Mouse (Mus musculus) adrenal gland, postnatal 36 days (tissue): Measurements from ENCODE around the gene Phyhipl. TPM values are rescaled to one million over a fixed set of nuclear protein-coding genes. Genes with fewer than 3 reads are reported as not detected.

ENCODE experiments used
- DNase-seq, 2 experiments: peaks; one replicate each; pipeline ENCODE4 v3.0.0; 2021; ENCODE audit warnings: mixed read lengths in 1 of 2
- total RNA-seq, 2 experiments: library from RNA; stranded (reverse); gene quantifications; 2 replicates each; pipeline ENCODE4 v1.2.3; 2021

Phyhipl gene
- total RNA-seq, 2 experiments from 2014 or later: 1.7 to 3.0 TPM

DNA sequence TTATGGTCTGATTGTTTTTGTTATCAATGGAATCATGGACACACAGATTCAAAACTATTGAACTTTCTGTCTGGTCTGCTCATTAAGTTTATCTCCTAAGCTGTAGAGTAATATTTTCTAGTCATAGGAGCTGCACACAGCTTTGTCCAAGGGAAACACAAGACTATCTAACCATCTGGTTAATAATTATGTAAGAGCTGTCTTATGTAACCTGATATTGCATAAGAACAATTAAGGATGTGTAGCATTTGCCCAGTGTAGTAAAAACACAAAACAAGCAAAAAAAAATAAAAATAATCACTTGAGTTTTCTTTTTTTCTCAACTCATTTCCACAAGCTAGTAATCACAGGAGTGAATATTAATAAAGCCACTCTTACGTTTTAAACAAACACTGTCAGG is 20.5 kb downstream of the Phyhipl start:
- DNase-seq: no peak

DNA sequence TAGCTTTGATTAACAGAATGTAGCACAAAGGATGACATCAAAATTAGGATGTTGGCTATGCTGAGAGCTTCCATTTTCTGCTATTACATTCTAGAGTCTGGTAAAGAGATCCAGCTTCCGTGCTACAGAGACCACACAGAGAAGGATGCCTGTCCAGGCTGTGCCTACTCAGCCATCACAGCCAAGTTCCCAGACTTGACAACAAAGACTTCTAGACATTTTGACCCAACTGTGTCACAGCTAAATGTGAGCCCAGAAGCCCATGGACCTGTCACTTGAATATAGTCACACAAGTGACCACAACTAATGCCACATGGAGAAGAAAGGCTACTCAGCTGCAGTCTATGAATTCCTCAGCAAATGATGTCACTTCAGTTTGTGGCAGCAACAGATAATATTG is 24.6 kb downstream of the Phyhipl start:
- DNase-seq: no peak

- no peak for DNase-seq
Observed at GRCm38 (mm10) chr10:70623461-70623860, 32.3 kb downstream of the Phyhipl start.

DNA sequence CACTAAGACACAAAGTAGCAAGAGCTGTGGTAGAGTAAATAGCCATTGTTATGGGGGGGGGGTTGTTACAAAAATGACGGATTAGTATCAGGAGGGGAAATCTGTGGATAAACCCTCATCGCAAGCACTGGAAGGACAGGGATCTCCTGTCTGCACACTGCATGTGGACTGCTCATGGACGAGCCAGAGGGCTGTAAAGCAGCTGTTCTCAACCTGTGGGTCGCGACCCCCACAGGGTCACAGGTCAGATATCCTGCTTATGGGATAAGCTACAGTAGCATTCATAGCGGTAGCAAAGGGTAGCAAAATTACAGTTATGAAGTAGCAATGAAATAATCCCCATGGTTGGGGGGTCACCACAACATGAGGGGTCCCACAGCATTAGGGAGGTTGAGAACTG is 39.4 kb downstream of the Phyhipl start:
- no peak for DNase-seq

GRCm38 (mm10) chr10:70611633-70612032 is 44.1 kb downstream of the Phyhipl start:
- DNase-seq: no peak

DNA sequence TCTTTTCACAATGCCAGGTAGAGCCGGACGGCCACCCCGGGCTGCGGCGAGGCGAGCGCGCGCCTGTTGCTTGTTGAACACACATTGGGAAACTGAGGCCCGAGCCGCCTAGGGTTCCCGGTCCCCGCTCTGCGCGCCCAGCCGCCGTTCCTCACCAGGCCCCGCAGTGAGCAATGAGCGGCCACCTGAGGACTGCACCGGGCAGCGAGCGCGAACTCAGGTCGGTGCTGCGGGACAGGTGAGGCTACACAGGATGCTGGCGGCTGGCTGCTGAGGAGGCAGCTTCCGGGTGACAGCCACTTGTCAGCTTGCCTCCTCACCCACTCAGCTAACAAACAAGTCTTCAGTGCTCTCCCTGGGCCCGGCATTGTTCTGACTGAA is 55.9 kb downstream of the Phyhipl start:
- DNase-seq: no peak

GRCm38 (mm10) chr10:70599126-70599924 is 56.4 kb downstream of the Phyhipl start:
- peak; percentile 74 to 85 for DNase-seq

- peak; percentile 26 for DNase-seq
Observed at GRCm38 (mm10) chr10:70598516-70599125, 57.1 kb downstream of the Phyhipl start.

- peak; percentile 49 to 70 for DNase-seq
Observed at GRCm38 (mm10) chr10:70598081-70598515, 57.7 kb downstream of the Phyhipl start.

DNA sequence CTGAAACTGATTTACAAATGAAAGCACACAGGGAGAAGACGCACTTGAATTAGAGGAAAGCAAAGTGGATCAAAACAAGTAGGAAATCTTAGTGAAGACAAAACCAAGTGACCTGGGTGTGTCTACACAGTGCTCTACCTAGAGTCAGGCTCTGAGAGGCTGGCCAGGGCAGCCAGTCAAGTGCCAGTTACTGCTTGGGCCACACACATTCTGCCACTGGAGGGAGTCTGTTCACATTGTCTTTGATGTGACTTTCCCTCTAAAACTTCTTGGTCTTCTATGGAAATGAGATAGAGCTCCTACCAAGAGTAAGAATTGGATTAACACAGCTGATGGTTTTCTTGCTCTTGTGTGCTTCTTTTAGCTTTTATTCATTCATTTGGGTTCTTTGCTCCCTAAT is 61.8 kb downstream of the Phyhipl start:
- DNase-seq: peak; percentile 28 to 36

- no peak for DNase-seq
Observed at GRCm38 (mm10) chr10:70586876-70587405, 68.8 kb downstream of the Phyhipl start.

DNA sequence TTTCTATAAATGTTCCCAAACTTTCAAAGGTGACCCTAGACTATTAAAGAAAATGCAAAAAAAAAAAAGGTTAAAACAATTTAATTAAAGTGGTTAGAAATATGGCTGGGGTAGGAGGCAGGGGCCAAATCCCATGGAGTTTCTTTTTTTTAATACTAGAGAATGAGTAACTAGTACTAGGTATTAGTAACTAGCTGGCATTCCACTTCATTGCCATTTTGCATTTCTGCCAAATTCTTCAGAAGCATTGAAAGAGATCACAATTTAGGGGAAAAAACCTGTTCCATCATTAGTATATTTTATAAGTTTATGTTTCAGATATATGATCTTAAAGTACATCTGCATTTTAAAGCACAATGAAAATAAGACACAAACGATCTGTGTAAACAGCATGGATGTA is 71.6 kb downstream of the Phyhipl start:
- DNase-seq: no peak

GRCm38 (mm10) chr10:70581556-70582211 is 74.1 kb downstream of the Phyhipl start:
- no peak for DNase-seq

GRCm38 (mm10) chr10:70563636-70564035 is 92.1 kb downstream of the Phyhipl start:
- DNase-seq: peak; percentile 70 to 81

DNA sequence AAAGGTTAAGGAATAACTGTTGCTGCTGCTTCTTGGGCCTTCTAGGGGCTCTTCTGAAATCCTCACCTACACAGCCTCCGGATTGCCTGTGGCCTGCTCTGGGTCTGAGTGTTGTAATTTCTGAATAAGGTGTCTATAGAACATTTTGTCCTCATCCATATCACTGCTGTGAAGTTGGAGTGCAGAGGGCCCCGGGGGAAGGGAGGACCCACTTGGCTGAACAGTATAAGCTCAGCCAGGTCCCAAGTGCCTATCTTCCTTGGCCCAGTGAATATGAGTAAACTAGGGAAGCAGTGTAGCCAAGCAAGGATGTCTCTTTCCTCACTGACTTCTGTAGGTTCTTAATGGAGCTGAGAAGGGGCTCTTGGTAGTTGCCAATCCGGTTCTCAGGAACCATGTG is 103.2 kb downstream of the Phyhipl start:
- DNase-seq: no peak

DNA sequence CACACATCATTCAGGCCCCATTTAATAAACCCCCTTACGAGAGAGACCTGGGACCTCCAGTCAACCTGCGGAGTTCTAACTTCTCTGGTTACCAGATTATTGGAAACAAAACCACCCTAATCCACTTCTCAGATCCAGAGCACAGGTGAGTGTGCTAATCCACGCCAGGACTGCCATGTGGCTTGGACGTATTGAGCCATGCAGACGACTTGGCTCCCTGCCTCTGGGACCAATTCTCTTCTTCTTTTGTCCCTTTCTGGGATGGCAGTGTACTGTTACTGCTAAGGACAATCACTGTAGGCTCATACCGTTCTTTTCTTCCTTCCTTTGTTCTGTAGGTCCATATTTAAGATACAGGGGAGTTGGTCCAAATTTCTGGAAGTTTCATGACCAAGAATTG is 112.9 kb downstream of the Phyhipl start:
- DNase-seq: no peak

DNA sequence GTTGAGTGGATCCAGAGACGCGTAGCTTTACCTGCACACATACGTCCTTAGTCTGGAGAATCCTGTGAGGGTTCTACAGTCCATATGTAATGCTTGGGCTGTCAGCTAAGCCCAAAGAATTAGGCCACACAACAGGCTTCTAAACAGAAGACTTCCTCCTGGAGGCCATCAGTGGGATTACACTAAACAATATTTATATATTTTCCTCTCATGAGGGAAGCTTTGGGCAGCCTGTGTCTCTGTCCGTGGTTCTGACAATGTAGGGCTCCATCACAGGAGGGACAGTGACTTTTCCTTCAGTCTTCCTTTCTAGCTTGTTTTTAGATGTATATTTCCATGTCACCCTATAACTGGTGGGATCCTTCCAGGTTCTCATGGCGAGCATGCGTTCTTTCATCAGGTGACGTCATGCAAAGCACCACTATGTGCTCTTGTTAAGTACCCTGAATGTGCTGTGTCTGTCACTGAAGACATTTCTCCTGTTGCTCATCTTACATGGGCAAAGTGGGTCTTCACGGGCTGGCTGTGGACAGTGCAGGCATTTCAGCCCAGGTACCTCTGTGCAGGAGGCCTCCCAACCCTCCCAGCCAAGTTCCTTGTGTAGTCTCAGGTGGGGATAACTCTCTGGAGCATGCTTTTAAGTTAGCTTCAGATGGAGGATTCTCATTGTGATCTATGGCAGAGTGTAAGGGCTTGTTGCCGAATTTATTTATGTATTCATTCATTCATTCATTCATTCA is 115.1 kb downstream of the Phyhipl start:
- DNase-seq: no peak

DNA sequence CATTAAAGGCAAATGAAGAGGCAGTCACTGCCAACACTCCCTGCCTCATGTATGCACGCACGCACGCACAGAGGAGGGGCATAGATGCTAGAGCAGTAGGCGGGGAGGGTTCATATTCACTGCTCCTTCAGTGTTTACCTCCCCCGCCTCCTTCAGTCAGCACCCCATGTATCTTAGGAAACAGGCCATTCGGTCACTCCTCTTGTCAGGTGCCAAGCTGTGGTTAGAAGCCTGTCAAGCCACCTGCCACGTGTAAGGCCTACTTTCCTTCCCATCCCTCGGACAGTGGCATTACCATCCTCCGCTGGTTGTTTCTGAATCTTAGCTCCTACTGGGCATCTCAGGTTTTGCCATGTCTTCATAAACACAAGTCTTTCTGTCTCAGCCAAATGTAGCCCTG is 116.5 kb downstream of the Phyhipl start:
- DNase-seq: no peak

DNA sequence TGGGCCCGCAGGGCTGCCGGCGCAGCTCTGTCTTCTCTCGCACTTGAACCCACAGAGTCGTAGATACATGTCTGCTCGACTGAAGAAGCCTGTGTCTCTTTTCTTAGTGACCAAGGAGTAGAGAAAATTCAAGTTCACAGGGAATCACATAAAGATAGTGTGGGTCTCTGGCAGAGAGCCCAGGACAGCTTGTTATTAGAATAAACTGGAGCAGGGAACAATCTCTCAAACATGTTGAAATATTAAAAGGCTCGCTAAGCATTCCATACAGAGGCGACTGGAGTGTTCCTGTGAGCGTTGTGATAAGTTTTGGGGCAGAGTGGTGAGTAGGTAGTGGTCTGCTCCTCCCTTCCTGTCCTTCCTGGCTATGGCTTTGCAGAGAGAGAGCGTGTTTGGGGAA is 118.1 kb downstream of the Phyhipl start:
- DNase-seq: no peak

DNA sequence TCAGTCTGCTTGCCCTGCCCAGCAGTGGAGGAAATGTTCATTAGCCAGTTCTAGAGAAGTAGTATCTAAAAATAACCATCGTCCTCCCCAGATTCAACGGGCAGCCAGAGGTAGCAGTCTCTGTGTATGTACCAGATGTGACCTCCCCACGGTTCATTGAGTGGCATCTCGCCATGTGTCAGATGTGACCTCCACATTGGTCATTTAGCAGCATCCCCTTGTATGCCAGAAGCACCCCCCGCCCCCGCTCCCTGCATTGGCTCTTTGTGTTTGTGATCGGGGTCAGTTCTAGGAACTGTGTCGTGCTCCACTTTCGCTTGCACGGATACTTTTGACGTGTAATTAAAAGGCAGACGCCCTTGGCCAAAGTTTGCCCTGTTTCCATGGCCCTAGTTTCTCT is 120.4 kb downstream of the Phyhipl start:
- no peak for DNase-seq

- DNase-seq: no peak
Observed at GRCm38 (mm10) chr10:70534571-70534970, 121.2 kb downstream of the Phyhipl start.

- no peak for DNase-seq
Observed at GRCm38 (mm10) chr10:70533986-70534385, 121.8 kb downstream of the Phyhipl start.
